Mouse (Mus musculus) neural tube, embryonic 11.5 days (tissue): ENCODE measurements at regions not wholly inside any gene's neighbourhood (a gene's known extent, or its start where the extent isn't known, plus 50 kb on each side); places are given as distances from the start of the nearest gene placed in this dataset.

Experiments used
- ATAC-seq: fragments of 200-750 bp; cut with Nextera tagmentation; 2 replicates; pipeline ENCODE4 v1.8.0; 2017; ENCODE audit warnings: moderate number of reproducible peaks, mild to moderate bottlenecking, moderate TSS enrichment, moderate library complexity; ENCODE audit not compliant: insufficient read depth, low FRiP score, low TSS enrichment
- DNase-seq: peaks from one replicate; pipeline ENCODE4 v3.0.0-alpha.2; 2015; ENCODE audit warnings: low spot score
- H3K27ac ChIP-seq: fragments of 300-500 bp; sonication (generic); 2 replicates; pipeline ENCODE4 v1.5.1; 2014; ENCODE audit warnings: low read depth, mild to moderate bottlenecking, low read length
- H3K27me3 ChIP-seq: fragments of 300-500 bp; sonication (generic); 2 replicates; pipeline ENCODE4 v1.6.1; 2014; ENCODE audit warnings: mild to moderate bottlenecking, low read length, mixed read lengths; ENCODE audit not compliant: control insufficient read depth, insufficient read depth
- H3K36me3 ChIP-seq: fragments of 300-500 bp; sonication (generic); 2 replicates; pipeline ENCODE4 v1.6.1; 2014; ENCODE audit warnings: mild to moderate bottlenecking, low read length, moderate library complexity, mixed read lengths; ENCODE audit not compliant: control insufficient read depth, insufficient read depth
- H3K4me1 ChIP-seq: fragments of 300-500 bp; sonication (generic); 2 replicates; pipeline ENCODE4 v1.6.1; 2014; ENCODE audit warnings: low read length, mixed read lengths; ENCODE audit not compliant: control insufficient read depth, insufficient read depth
- H3K4me2 ChIP-seq: fragments of 300-500 bp; sonication (generic); 2 replicates; pipeline ENCODE4 v1.6.1; 2014; ENCODE audit warnings: low read depth, mild to moderate bottlenecking, moderate library complexity
- H3K4me3 ChIP-seq: fragments of 300-500 bp; sonication (generic); 2 replicates; pipeline ENCODE4 v1.5.1; 2014; ENCODE audit warnings: low read depth, low read length
- H3K9ac ChIP-seq: fragments of 300-500 bp; sonication (generic); 2 replicates; pipeline ENCODE4 v1.6.1; 2014; ENCODE audit warnings: mild to moderate bottlenecking, low read length
- H3K9me3 ChIP-seq: fragments of 300-500 bp; sonication (generic); 2 replicates; pipeline ENCODE4 v1.6.1; 2016; ENCODE audit warnings: low read length; ENCODE audit not compliant: control insufficient read depth
- WGBS: fragments of 180-500 bp; shearing (Covaris S2); extraction: QIAGEN DNeasy Blood & Tissue Kit; methylation state at CpG from one replicate; pipeline ENCODE4 v1.1.7; 2014; 5-methylcytosine and 5-hydroxymethylcytosine counted together

DNA sequence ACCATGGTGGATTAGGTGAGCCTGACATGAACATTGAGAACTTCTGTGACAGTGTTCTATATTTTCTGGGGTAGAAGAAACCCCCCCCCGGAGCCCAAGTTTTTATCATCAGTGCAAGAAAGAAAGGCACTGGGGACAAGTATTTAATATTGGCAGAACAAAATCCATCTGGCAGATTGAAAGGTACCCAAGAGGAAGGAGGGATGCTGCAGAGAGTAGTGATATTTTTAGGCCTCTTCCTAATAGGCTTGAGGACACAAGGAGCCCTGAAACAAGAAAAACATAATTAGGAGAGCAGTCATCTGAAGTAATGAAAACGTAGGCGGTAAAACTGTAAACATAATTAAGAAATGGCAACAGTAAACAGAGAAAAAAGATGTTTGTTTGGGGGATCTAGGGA lies 271.0 kb downstream of the Triml1 start:
- WGBS: 89% methylated on average over 3 of the region's 3 CpGs
- H3K27me3 ChIP-seq: no peaks in the 10 kb centered on the region
- no peak overlapping the region for H3K9ac ChIP-seq
- no peak for DNase-seq
- no peaks in the 10 kb centered on the region for H3K36me3 ChIP-seq
- ATAC-seq: no peak
- H3K27ac ChIP-seq: no peak overlapping the region
- H3K9me3 ChIP-seq: no peaks in the 10 kb centered on the region
- H3K4me2 ChIP-seq: no peak overlapping the region
- H3K4me1 ChIP-seq: no peaks in the 10 kb centered on the region
- H3K4me3 ChIP-seq: no peak overlapping the region
